Mouse (Mus musculus) B cell, adult 2 months (primary cell): ENCODE measurements around the gene Hist1h4h.
A peak's percentile ranks its signal among the peaks of the same experiment; 100 is the strongest.
"Not testable (repeated sequence)": the region's sequence is repeated elsewhere in the genome, so short reads cannot be mapped to it uniquely, and the experiment has no call there.

Experiments used
- DNase-seq, 2 experiments: peaks; one replicate each; pipeline ENCODE4 v3.0.0; 2022

Hist1h4h gene

DNA sequence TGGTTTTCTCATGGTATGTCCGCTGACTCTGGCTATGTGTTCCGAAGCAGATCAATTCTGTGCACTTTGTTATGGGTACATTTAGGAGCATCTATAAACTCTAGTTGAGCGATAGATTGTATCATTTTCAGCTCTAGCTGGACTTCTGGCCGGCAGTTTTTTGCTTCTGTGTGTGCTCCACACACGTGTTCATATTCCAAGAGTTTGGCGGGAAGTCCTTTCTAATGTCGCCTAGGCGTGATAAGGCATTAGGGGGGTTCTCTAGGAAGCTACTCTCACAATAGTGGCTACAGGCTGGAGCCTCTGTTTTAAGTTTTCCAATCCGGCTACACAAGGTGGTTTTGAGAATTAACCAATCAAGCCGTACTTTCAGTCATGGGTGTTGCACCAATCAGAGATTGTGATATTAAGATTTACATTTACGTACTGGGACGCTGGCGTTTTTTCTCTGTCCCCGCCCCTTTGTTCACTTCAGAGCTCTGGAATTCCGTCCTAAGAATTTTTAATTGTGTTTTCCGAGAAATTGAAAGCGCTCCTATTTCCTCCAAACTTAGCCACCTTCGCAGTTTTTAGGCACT lies 25.1 kb downstream of the Hist1h4h start:
- DNase-seq, result peak; percentile 65 to 72

DNA sequence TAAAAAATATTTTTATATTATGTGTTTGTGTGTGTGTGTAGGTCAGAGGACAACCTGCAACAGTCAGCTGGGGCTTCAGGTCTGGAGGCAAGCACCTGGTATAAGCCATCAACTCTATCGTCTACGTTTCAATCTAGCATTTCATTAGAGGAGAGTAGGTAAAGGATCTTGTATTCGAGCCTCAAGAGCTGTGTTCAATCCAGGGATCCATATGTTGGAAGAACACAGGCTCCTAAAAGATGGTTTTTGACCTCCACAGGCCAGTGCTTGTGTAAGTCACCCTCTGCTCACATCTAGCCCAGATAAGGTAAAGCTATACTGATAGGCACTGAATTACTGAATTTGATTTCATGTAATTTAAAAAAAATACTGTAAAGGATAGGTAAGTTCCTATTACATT lies 26.1 kb downstream of the Hist1h4h start:
- no peak for DNase-seq

DNA sequence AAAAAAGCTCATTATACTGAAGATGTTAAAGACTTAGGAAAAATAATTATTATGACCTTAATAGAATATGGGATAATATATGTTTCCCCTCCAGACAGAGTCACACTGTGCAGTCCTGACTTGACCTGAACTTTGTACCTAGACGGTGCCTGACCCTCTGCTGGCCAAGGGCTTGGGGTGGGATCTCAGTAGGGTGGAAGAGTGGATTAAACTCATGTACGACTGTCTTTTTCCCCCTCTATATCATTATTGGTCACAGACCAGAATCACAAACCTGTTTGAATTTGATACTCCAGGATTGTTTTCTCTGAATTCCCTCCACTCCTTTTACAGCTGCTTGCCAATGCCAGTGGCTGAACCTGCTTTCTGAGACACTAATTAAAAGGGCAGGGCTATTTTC lies 29.8 kb downstream of the Hist1h4h start:
- DNase-seq, result not testable (repeated sequence)

DNA sequence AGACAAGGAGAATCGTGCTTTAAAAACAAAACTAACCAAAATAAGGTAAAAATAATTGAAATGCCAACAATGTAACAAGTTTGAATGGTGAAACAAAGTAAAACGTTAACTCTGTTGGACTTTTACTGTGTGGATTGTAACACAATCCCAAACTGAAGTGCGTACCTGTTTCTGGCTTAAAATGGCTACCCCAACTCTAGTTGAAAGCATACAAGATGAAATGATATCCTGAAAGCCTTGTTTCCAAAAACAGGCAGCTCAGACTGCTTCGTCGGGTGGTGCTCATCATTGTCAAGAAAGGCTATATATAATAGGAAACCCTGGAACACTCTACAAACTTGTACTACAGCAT lies 30.7 kb downstream of the Hist1h4h start:
- DNase-seq, result not testable (repeated sequence)

DNA sequence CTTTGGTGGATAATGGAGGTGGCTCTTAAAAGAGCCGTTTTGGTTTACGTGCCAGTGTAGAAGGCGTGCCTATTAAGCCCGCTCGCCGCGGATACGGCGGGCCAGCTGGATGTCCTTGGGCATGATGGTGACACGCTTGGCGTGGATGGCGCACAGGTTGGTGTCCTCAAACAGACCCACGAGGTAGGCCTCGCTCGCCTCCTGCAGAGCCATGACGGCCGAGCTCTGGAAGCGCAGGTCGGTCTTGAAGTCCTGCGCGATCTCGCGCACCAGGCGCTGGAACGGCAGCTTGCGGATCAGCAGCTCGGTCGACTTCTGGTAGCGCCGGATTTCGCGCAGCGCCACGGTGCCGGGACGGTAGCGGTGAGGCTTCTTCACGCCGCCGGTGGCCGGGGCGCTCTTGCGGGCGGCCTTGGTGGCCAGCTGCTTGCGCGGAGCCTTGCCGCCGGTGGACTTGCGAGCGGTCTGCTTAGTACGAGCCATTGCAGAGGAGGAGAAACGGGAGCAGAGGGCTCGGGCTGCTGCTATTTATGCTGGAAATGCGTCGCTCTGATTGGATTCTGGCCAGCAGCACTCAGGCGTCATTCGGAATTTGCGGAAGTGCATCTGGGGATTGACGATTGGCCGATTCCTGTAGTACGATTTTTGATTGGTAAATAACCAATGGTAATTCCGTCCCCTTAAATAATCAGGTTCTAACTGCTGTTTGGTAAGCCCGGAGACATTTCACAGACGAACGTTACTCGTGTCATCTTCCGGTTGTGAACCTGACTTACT lies 31.2 kb downstream of the Hist1h4h start, which contains the start of gene Hist1h3e:
TSS of gene Hist1h3e (minus strand) at position 487 of the 777 bp plus-strand sequence.
- DNase-seq, result peak; percentile 93

DNA sequence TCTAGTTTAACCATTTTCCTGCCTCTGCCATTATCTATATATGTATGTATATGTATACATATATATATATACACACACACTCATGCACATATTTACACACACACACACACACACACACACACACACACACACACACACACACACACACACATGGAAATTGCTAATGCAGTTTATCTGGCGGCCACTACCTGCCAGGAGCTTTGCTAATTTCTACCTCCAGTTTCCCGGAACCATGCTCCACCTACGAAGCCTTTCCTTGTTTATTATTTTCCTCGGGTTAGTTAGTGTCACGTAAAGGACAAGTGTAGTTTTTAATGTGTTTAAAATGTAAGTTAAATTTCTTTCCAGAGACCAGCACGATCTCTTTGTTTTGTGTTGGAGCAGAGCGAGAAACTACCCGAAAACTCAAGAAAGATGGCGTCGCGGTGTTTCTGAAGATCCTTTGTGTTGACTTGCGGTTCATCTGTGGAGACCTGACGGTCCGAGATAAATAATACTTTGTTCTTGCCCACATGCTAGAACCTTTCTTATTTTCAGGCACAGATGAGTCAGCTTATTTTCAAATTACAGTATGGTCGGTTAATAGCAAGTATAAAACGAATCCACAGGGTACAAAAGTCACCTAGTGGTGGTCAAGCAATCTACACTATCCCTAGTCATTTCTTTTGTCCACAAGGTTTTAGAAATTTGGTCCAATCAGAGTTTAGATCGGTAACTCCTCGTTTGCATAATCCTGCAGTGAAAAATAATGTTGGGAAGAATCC lies 32.0 kb downstream of the Hist1h4h start:
- peak; percentile 62 to 63 for DNase-seq

DNA sequence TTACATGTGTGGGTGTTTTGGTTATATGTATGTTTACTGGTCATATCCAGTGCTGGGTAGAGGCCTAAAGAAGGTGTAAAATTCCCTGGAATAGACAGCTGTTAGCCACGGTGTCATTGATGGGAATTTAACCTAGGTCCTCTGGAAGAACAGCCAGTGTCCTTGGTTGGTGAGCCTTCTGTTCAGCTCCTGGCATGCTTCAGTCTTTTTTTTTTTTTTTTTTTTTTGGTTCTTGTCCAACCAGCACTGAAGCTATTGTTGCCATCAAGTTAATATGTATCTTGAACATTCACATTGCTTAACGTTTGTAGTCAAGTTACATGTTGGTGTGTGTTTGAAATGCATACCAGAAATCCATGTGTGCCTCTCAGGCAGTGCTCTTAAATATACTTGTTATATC lies 33.6 kb downstream of the Hist1h4h start:
- DNase-seq, result no peak

DNA sequence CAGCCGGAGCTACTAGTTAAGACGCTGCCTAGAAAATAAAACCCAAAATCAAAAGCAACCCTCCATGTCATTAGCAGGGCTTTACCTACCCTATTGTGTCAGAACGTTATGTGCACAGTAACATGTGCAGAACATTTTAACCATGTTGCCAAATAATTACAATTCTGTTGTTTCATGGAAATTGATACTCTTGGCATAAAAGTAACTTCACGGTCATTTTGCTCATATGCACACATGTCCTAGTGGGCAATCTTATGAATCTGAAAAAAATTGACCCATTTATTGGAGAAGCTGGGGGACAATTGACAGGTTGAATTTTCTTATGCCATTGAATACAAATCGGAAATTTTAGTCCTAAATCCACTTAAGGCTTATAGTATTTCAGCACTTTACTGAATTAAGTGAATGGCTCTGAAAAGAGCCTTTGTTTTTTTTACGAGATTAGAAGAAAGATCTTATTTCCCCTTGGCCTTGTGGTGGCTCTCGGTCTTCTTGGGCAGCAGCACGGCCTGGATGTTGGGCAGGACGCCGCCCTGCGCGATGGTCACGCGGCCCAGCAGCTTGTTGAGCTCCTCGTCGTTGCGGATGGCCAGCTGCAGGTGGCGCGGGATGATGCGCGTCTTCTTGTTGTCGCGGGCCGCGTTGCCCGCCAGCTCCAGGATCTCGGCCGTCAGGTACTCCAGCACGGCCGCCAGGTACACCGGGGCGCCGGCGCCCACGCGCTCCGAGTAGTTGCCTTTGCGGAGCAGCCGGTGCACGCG lies 39.6 kb downstream of the Hist1h4h start:
- DNase-seq, result not testable (repeated sequence)

DNA sequence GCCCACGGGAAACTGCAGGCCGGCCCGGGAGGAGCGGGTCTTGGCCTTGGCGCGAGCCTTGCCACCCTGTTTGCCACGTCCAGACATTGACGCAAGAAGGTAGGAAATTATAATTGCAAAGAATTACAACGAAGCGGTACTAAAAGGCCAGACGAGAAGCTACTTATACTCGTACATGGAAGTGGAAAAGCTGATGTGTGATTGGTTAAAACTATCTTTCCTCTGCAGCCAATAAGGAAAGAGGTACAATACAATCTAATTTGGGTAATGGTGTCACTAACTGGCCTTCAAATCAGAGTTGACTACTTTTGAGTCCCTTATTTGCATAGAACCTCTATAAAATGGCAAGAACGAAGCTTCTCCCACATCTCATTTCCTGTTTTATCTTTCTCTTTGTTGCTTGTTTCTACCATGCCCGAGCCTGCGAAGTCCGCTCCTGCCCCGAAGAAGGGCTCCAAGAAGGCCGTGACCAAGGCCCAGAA lies 40.2 kb downstream of the Hist1h4h start, which contains the start of the genes Hist1h2ae and Hist1h2bg:
TSS of gene Hist1h2ae (minus strand) at position 199 of the 482 bp plus-strand sequence.
TSS of gene Hist1h2bg (plus strand) at position 375 of the 482 bp plus-strand sequence.
- DNase-seq, result peak; percentile 76 to 82

DNA sequence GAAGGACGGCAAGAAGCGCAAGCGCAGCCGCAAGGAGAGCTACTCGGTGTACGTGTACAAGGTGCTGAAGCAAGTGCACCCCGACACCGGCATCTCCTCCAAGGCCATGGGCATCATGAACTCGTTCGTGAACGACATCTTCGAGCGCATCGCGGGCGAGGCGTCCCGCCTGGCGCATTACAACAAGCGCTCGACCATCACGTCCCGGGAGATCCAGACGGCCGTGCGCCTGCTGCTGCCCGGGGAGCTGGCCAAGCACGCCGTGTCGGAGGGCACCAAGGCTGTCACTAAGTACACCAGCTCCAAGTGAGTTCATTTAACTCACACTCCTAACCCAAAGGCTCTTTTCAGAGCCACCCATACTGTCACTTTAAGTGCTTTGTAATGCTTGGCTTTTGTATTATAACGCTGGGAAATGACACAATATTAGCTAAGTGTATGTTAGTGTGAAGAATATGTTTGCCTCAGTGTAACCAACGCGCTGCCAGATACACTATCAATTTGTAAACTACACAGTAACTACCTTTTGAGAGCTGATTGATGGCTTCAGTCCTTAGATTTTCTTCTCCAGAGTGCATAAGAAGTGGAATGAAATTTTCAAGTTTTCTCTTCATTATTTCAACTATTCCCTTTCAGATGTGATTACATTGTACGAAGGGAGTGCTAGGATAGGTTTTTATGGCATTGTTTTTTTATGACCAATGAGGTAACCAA lies 40.8 kb downstream of the Hist1h4h start:
- DNase-seq, result peak in 1 of 2 experiments; percentile 47

DNA sequence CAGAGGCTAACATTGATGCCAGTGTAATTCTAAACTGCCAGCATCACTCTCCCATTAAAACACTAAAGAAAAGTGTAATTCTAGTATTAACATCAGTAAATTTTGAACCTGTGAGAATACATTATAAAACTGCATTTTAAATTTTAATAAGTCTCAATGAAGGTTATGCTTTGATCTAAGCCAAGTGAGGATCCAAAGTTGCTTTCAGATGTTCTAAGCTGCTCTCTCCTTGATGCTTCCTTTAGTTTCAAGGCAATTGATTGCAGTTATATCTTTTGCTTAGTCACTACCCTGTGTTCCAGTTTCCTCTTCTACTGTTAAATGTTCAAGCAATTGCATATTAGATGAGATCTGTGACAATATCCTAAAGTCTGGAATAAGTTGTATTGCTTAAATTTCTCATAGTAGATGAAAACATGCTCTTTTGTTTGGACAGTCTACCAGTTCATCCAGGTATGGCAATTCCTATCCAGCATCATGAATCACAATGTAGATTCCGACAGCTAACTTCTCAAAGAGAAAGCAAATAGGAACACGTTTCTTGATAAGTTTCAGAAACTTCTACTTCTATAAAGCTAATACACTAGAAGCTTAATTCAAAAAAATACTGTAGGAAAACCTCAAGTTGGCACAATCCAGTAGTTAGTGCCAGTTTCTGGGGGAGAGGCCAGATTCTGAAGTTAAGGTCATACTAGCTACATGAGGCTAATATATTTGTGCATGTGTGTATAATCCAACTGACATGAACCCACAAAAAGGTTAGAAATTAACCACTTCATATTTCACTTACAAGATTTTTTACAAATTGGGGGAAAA lies 41.6 kb downstream of the Hist1h4h start:
- no peak for DNase-seq

DNA sequence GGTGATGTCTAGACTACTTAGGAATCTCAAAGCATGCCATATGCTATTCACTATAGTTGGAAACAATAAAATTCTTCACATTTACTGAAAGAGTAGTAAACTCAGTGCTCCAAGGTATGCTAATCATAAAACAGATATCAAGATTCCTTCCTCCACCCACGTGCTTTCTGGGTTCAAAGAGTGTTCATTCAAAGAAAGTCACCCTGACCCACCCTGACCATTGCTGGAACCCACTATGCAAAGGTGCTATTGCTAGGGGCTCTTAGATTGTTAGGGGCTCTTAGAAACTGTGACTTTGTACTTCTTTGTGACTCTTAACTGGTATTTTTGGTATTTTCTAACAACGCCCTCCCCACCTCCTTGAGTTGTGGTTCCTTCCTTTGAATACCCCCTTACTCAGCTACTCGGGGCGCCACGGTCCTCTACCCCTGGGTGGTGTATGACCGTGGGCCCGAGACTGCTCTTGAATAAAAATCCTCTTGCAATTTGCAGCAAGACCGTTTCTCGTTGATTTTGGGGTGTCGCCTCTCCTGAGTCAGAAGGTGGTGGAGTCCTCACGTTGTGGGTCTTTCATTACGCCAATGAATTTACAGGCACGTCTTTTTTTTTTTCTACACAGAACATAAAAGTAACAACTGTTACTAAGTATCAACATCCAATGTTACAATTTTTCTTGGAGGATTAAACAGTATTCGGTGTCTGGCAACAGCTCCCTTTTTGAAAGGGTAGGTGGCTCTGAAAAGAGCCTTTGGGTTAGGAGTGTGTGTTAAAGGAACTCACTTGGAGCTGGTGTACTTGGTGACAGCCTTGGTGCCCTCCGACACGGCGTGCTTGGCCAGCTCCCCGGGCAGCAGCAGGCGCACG lies 42.4 kb downstream of the Hist1h4h start:
- peak; percentile 35 to 42 for DNase-seq

DNA sequence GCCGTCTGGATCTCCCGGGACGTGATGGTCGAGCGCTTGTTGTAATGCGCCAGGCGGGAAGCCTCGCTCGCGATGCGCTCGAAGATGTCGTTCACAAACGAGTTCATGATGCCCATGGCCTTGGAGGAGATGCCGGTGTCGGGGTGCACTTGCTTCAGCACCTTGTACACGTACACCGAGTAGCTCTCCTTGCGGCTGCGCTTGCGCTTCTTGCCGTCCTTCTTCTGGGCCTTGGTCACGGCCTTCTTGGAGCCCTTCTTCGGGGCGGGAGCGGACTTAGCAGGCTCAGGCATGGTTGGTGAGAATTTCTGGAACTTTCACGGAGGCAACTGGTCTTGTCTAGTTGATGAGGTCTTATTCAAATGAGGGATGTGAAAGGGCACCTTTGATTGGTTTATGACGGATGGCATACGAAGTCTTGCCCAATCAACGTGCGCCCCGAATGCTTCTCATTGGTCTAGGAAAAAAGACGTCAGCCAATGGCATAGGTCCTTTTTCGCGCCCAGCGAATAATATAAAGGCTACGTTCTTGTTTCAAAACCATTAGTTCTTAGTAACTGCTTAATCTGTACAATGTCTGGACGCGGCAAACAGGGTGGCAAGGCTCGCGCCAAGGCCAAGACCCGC lies 43.2 kb downstream of the Hist1h4h start, which contains the start of the genes Hist1h2bf and Hist1h2ad:
TSS of gene Hist1h2bf (minus strand) at position 299 of the 627 bp plus-strand sequence.
TSS of gene Hist1h2ad (plus strand) at position 484 of the 627 bp plus-strand sequence.
- DNase-seq, result peak; percentile 86 to 88

DNA sequence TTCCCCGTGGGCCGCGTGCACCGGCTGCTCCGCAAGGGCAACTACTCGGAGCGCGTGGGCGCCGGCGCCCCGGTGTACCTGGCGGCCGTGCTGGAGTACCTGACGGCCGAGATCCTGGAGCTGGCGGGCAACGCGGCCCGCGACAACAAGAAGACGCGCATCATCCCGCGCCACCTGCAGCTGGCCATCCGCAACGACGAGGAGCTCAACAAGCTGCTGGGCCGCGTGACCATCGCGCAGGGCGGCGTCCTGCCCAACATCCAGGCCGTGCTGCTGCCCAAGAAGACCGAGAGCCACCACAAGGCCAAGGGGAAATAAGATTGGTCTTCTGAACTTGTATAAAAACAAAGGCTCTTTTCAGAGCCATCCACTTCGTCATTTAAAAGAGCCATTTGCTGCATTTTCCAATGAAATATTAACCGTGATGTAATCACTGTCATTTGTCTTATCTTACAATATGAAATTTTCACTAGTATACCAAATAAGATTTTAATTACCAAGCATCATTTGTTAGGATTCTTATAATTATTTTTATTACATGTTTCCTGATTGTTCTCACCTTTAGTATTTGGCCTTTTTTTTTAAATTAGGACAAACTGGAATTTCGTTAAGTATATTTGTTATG lies 43.8 kb downstream of the Hist1h4h start:
- peak; percentile 51 to 54 for DNase-seq

DNA sequence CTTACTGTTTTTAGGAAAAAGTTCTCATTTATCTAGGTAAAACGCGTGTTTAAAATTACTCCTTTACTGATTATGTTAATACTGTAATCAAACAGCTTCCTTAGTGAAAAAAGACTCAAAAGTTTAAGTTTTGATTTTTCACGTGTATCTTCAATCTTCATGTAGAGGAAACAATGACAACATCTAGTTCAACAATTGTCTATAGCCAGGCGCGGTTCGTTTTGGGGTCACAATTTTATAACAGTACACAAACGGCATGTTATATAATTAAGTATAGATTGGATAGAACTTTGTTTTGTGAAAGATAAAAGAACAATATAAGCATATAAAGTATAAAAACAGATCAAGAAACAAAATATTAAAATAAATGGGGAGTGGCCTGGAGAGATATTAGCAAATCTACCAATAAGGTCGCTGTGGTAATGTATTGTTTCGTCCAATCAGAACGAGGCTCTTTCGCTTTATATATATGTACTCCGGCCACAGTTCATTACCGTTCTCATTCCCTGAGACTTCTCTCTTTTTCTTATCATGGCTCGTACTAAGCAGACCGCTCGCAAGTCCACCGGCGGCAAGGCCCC lies 44.5 kb downstream of the Hist1h4h start, which contains the start of gene Hist1h3d:
TSS of gene Hist1h3d (plus strand) at position 493 of the 581 bp plus-strand sequence.
- peak; percentile 74 to 77 for DNase-seq

DNA sequence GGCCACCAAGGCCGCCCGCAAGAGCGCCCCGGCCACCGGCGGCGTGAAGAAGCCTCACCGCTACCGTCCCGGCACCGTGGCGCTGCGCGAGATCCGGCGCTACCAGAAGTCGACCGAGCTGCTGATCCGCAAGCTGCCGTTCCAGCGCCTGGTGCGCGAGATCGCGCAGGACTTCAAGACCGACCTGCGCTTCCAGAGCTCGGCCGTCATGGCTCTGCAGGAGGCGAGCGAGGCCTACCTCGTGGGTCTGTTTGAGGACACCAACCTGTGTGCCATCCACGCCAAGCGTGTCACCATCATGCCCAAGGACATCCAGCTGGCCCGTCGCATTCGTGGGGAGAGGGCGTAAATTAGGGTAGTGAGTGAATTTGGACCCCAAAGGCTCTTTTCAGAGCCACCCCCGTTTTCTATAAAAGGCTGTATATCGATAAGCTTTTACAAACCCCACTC lies 45.0 kb downstream of the Hist1h4h start:
- DNase-seq, result peak in 1 of 2 experiments; percentile 38

DNA sequence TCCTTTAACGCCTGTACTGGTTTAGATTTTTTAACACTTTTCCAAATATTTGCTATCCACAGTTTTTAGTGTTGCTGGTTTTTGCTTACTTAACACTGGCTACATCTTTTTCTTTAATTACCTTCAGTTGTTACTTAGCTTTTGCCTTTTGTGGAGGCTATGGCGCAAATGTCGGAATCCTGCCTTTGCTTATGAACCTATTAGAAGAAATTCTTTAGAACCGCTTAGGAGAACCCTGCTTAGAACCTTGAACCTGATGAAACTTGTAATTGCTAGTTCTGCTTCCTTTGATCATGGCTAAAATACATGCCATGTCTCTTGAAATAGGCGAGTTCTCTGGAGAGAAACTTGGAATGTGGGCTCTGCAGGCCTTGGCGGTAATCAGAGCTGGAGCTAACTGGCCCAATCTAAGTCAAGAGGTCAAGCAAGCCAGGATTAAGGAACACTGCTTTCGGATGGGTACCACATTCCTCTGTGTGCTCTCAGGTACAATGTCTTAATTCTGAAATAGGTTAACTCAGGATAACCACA lies 45.6 kb downstream of the Hist1h4h start:
- no peak for DNase-seq
